Mouse (Mus musculus) small intestine, adult 2 months (tissue): Measurements from ENCODE around the gene Nus1.

Source experiments
- CTCF ChIP-seq: fragments of 200-500 bp; IDR thresholded peaks from 2 replicates; pipeline ENCODE4 v1.5.1; 2012; ENCODE audit warnings: low read depth, mild to moderate bottlenecking, control low read depth, inconsistent platforms, low read length, moderate library complexity, mixed read lengths; ENCODE audit not compliant: insufficient replicate concordance, insufficient read length; ENCODE audit errors: extremely low read depth
- POLR2A ChIP-seq: fragments of 200-500 bp; IDR thresholded peaks from 2 replicates; pipeline ENCODE4 v1.6.1; 2012; ENCODE audit warnings: low read depth, mild to moderate bottlenecking, control low read depth, inconsistent platforms, low read length, moderate library complexity

DNA sequence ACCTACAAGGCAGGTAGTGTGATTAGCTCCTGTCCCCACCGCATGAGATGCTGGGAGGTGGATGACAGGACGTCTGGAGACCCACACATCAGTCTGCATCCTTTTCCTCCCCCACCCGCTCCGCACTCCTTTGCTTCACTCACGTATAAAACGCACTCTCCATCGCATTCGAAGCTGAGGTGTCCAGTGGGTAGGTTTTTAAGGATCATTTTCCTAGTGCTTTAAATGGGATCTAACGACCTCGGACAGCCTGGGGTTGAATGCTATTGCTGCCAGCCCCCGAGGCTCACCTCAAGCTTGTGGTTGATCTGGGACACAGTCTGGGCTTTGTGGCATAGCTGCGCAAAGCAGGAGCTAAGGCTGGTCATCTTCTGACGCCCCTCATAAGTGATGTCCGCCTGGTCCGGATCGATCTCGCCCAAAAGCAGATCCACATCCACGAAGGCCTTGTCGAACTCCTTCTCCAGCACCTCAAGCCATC is 36.0 kb upstream of the Nus1 start:
- no peak for TF ChIP-seq CTCF
- no peak for TF ChIP-seq POLR2A
